Mouse (Mus musculus): ENCODE data around the gene Akap14. TPM values are rescaled to one million over a fixed set of nuclear protein-coding genes. Genes with fewer than 3 reads are reported as not detected.
"Not testable (repeated sequence)": the region's sequence is repeated elsewhere in the genome, so short reads cannot be mapped to it uniquely, and the experiment has no call there.

Gene Akap14
- polyA plus RNA-seq, 1 experiment from 2014 or later, result 0.89 TPM

GRCm38 (mm10) chrX:37161169-37161568 is 7.5 kb downstream of the Akap14 start:
- ATAC-seq (ENCODE audit: low read depth), result no peak
- H3K4me2 ChIP-seq (ENCODE audit: low read depth, low read length), result no peak overlapping the region
- no peak overlapping the region for H3K9ac ChIP-seq (ENCODE audit: low read length)
- no peaks in the 10 kb centered on the region for H3K27me3 ChIP-seq (ENCODE audit: control insufficient read depth, insufficient read depth, low read depth, low read length)
- H3K4me3 ChIP-seq (ENCODE audit: low read length), result no peak overlapping the region
- H3K36me3 ChIP-seq (ENCODE audit: control insufficient read depth, insufficient read depth, low read length), result no peaks in the 10 kb centered on the region
- H3K9me3 ChIP-seq (ENCODE audit: control insufficient read depth, low read length), result no peaks in the 10 kb centered on the region
- H3K4me1 ChIP-seq (replicated peaks; ENCODE audit: control insufficient read depth, insufficient read depth, low read length), result no peaks in the 10 kb centered on the region
- WGBS, result 71% methylated on average over 10 of the region's 10 CpGs
- H3K27ac ChIP-seq (ENCODE audit: low read length), result no peak overlapping the region

DNA sequence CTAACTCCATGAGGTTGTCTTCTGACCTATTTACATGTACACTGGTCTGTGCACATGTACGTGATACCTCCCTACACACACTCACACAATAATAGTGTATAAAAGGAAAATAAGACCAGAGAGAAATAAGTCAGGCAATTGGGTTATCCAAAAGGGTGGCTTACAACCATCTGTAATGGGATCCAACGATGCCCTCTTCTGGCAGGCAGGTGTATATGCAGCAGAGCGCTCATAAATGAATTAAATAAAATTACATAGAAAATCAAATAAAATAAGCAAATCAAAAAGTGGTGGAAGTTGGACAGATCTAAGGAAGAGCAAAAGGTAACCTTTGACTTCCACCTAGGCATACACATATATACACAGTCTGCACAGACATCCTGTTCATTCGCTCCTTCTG is 10.8 kb downstream of the Akap14 start:
- no peaks in the 10 kb centered on the region for H3K4me1 ChIP-seq (replicated peaks; ENCODE audit: control insufficient read depth, insufficient read depth, low read length)
- no peak overlapping the region for H3K27ac ChIP-seq (ENCODE audit: low read length)
- H3K27me3 ChIP-seq (ENCODE audit: control insufficient read depth, insufficient read depth, low read depth, low read length), result no peaks in the 10 kb centered on the region
- no peak for ATAC-seq (ENCODE audit: low read depth)
- no peak overlapping the region for H3K9ac ChIP-seq (ENCODE audit: low read length)
- no peaks in the 10 kb centered on the region; the same call in 1 of the 2 replicates for H3K36me3 ChIP-seq (ENCODE audit: control insufficient read depth, insufficient read depth, low read length)
- no peak overlapping the region for H3K4me2 ChIP-seq (ENCODE audit: low read depth, low read length)
- WGBS, result 58% methylated on average over 4 of the region's 4 CpGs
- no peak overlapping the region for H3K4me3 ChIP-seq (ENCODE audit: low read length)
- no peaks in the 10 kb centered on the region; the same call in 1 of the 2 replicates for H3K9me3 ChIP-seq (ENCODE audit: control insufficient read depth, low read length)

DNA sequence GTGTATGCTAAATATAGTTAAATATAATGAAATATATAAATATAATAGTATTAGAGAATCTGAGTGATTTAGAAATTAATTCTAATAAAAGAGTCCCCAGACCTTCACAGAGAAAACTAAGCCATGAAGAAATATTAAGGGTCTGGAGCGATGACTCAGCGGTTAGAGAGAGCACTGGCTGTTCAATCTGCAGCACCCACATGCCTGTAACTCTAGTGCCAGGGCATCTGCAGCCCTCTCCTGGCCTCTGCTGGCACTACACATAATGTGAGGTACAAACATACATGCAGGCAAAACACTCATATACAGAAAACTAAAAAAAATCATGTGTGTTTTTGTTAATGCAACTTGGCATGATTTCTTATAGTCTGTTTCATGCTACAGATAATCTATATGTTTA is 23.7 kb downstream of the Akap14 start:
- no peak for ATAC-seq (ENCODE audit: low read depth)
- no peaks in the 10 kb centered on the region for H3K4me1 ChIP-seq (replicated peaks; ENCODE audit: control insufficient read depth, insufficient read depth, low read length)
- 90% methylated on average over 2 of the region's 2 CpGs for WGBS

DNA sequence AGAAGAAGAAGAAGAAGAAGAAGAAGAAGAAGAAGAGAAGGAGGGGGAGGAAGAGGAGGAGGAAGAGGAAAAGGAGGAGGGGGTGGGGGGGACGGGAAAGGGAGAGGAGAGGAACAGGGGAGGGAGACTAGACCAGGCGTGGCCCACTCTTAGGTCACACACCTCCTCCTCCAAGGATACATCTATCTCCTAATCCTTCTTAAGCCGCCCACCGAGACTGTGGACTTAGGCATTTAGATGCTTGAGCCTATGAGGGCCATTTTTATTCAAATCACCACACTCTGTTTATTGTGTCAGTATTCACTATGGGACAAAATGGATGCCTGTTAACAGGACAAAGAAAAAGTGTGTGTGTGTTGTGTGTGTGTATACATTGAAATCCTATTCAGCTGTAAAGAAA is 24.1 kb downstream of the Akap14 start:
- WGBS, result 50% methylated on average over 1 of the region's 4 CpGs

More for the DNA sequence above, 23.7 kb downstream of the Akap14 start:
- Histone ChIP-seq H3K27me3 (ENCODE audit: control insufficient read depth, insufficient read depth, low read depth, low read length) (no peaks in the 10 kb centered on the region), H3K27ac (ENCODE audit: low read length) (no peak overlapping the region), H3K4me3 (ENCODE audit: low read length) (no peak overlapping the region), H3K4me2 (ENCODE audit: low read depth, low read length) (no peak overlapping the region), H3K9me3 (ENCODE audit: control insufficient read depth, low read length) (no peaks in the 10 kb centered on the region), H3K9ac (ENCODE audit: low read length) (no peak overlapping the region), H3K36me3 (ENCODE audit: control insufficient read depth, insufficient read depth, low read length) (peaks cover 2% of the 10 kb centered on the region; the same call in 1 of the 2 replicates)

GRCm38 (mm10) chrX:37141732-37142131 is 26.9 kb downstream of the Akap14 start:
- Histone ChIP-seq H3K36me3 (ENCODE audit: control insufficient read depth, insufficient read depth, low read length) (peaks cover 2% of the 10 kb centered on the region; the same call in 1 of the 2 replicates), H3K4me2 (ENCODE audit: low read depth, low read length) (no peak overlapping the region), H3K4me3 (ENCODE audit: low read length) (no peak overlapping the region), H3K4me1 (replicated peaks; ENCODE audit: control insufficient read depth, insufficient read depth, low read length) (no peaks in the 10 kb centered on the region), H3K9ac (ENCODE audit: low read length) (no peak overlapping the region), H3K27me3 (ENCODE audit: control insufficient read depth, insufficient read depth, low read depth, low read length) (no peaks in the 10 kb centered on the region), H3K27ac (ENCODE audit: low read length) (no peak overlapping the region), H3K9me3 (ENCODE audit: control insufficient read depth, low read length) (no peaks in the 10 kb centered on the region)
- ATAC-seq (ENCODE audit: low read depth), result no peak
- WGBS, result 83% methylated on average over 3 of the region's 3 CpGs

More for the DNA sequence above, 24.1 kb downstream of the Akap14 start:
- H3K9me3 ChIP-seq (ENCODE audit: control insufficient read depth, low read length); H3K36me3 ChIP-seq (ENCODE audit: control insufficient read depth, insufficient read depth, low read length); H3K27me3 ChIP-seq (ENCODE audit: control insufficient read depth, insufficient read depth, low read depth, low read length); H3K27ac ChIP-seq (ENCODE audit: low read length); H3K4me1 ChIP-seq (replicated peaks; ENCODE audit: control insufficient read depth, insufficient read depth, low read length); H3K4me3 ChIP-seq (ENCODE audit: low read length); H3K4me2 ChIP-seq (ENCODE audit: low read depth, low read length); H3K9ac ChIP-seq (ENCODE audit: low read length); ATAC-seq (ENCODE audit: low read depth): not testable (repeated sequence)

DNA sequence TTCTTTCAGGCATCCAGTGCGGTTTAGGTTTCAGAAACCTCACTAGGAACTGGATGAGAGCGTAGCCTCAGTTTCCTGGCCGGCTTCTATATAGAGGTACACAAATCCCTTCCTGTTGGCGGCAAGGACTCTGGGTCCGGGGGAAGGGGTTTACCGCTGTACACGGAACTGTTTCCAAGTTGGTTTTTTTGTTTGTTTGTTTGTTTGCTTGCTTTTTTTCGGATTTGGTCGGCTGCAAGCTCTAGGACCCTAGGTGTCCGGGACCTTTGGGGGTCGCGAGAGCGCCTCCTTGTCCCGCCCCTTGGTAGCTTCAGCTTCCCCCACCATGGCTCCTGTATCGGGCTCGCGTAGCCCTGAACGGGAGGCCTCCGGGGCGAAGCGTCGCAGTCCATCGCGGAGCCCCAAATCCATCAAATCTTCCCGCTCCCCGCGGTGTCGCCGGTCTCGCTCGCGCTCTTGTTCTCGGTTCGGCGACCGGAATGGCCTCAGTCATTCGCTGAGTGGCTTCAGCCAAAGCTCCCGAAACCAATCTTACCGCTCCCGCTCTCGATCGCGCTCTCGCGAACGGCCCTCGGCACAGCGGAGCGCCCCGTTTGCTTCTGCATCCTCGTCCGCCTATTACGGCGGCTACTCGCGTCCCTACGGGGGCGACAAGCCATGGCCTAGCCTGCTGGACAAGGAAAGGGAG is 41.8 kb downstream of the Akap14 start, which contains the start of gene Nkap:
Nkap (plus strand) TSS at position 125 of the 688 bp plus-strand sequence.
- H3K9me3 ChIP-seq (ENCODE audit: control insufficient read depth, low read length), result no peaks in the 10 kb centered on the region
- no peaks in the 10 kb centered on the region for H3K4me1 ChIP-seq (replicated peaks; ENCODE audit: control insufficient read depth, insufficient read depth, low read length)
- peak within 1 kb of the TSS; percentile 69 for H3K4me3 ChIP-seq (ENCODE audit: low read length)
- 0 out of 2 replicates have a peak, but pooled peaks cover 2% of the 10 kb centered on the region for H3K36me3 ChIP-seq (ENCODE audit: control insufficient read depth, insufficient read depth, low read length)
- 12% methylated on average over 57 of the region's 58 CpGs for WGBS
- peak within 1 kb of the TSS; percentile 82 for H3K9ac ChIP-seq (ENCODE audit: low read length)
- peak; percentile 88 for ATAC-seq (ENCODE audit: low read depth)
- peak within 1 kb of the TSS; percentile 70 for H3K27ac ChIP-seq (ENCODE audit: low read length)
- no peaks in the 10 kb centered on the region for H3K27me3 ChIP-seq (ENCODE audit: control insufficient read depth, insufficient read depth, low read depth, low read length)
- H3K4me2 ChIP-seq (ENCODE audit: low read depth, low read length), result peak within 1 kb of the TSS; percentile 63

DNA sequence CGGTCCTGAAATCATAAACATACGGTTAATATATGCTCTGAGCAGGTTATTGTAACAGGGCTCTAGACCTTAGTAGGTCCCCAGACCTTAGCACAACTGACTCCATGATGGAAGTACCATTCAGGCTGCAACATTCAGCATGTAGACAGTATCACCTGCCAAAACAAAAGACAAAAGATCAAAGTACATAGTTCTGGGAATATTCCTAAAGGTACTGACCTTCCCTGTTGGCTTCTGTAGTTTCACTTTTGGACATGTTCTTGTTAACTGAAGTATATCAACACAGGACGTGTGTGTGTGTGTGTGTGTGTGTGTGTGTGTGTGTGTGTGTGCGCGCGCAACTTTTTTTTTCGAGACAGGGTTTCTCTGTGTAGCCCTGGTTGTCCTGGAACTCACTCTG is 43.1 kb downstream of the Akap14 start:
- Histone ChIP-seq H3K36me3 (ENCODE audit: control insufficient read depth, insufficient read depth, low read length) (no peaks in the 10 kb centered on the region), H3K27me3 (ENCODE audit: control insufficient read depth, insufficient read depth, low read depth, low read length) (no peaks in the 10 kb centered on the region), H3K27ac (ENCODE audit: low read length) (no peak overlapping the region), H3K4me2 (ENCODE audit: low read depth, low read length) (no peak overlapping the region), H3K9me3 (ENCODE audit: control insufficient read depth, low read length) (no peaks in the 10 kb centered on the region), H3K4me3 (ENCODE audit: low read length) (no peak overlapping the region), H3K9ac (ENCODE audit: low read length) (no peak overlapping the region), H3K4me1 (replicated peaks; ENCODE audit: control insufficient read depth, insufficient read depth, low read length) (no peaks in the 10 kb centered on the region)
- no peak for ATAC-seq (ENCODE audit: low read depth)
- WGBS, result 95% methylated on average over 7 of the region's 7 CpGs

DNA sequence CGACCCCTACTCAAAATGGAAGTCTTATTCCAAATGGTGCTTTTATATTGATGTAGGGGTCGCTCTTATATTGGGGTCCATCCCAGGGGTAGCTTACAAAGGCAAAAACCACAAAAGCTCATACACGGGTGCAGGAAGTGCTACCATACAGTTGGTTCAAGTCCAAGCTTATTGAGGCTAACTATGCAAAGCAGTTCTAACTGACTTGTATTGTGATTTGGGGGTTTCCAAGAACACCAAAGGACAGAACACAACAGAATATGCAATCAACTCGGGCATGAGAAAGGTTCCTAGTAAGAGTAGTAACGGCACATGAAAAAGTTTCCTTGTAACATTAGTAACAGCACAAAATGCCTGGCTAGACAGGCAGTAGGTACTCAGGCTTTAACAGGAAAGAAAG is 48.4 kb downstream of the Akap14 start:
- 69% methylated on average over 5 of the region's 5 CpGs for WGBS

DNA sequence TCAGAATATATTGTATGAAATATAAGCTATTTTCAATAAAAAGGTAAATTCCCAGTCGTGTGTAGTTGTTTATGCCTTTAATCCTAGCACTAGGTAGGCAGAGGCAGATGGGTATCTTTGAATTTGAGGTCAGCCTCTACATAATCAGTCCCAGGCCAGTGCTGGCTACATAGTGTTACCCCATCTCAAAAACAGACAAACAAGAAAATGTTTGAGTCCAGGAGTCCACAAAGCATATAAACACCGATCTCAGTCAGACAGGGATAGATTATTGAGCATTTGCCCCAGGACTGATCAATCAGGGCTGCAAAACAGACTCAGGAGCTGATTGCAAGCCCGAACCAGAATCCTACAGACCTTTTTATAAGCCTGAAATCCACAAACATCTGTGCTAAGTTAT is 49.1 kb downstream of the Akap14 start:
- no peak overlapping the region for H3K4me3 ChIP-seq (ENCODE audit: low read length)
- H3K27ac ChIP-seq (ENCODE audit: low read length), result no peak overlapping the region
- no peaks in the 10 kb centered on the region for H3K9me3 ChIP-seq (ENCODE audit: control insufficient read depth, low read length)
- no peak overlapping the region for H3K4me2 ChIP-seq (ENCODE audit: low read depth, low read length)
- 64% methylated on average over 3 of the region's 3 CpGs for WGBS
- no peak for ATAC-seq (ENCODE audit: low read depth)
- H3K36me3 ChIP-seq (ENCODE audit: control insufficient read depth, insufficient read depth, low read length), result no peaks in the 10 kb centered on the region
- no peaks in the 10 kb centered on the region for H3K27me3 ChIP-seq (ENCODE audit: control insufficient read depth, insufficient read depth, low read depth, low read length)
- no peaks in the 10 kb centered on the region for H3K4me1 ChIP-seq (replicated peaks; ENCODE audit: control insufficient read depth, insufficient read depth, low read length)
- no peak overlapping the region for H3K9ac ChIP-seq (ENCODE audit: low read length)

More for the DNA sequence above, 48.4 kb downstream of the Akap14 start:
- ATAC-seq (ENCODE audit: low read depth), result no peak
- H3K27me3 ChIP-seq (ENCODE audit: control insufficient read depth, insufficient read depth, low read depth, low read length), result no peaks in the 10 kb centered on the region
- no peaks in the 10 kb centered on the region for H3K4me1 ChIP-seq (replicated peaks; ENCODE audit: control insufficient read depth, insufficient read depth, low read length)
- no peaks in the 10 kb centered on the region for H3K36me3 ChIP-seq (ENCODE audit: control insufficient read depth, insufficient read depth, low read length)
- no peak overlapping the region for H3K27ac ChIP-seq (ENCODE audit: low read length)
- no peak overlapping the region for H3K4me3 ChIP-seq (ENCODE audit: low read length)
- no peak overlapping the region for H3K4me2 ChIP-seq (ENCODE audit: low read depth, low read length)
- no peak overlapping the region for H3K9ac ChIP-seq (ENCODE audit: low read length)
- H3K9me3 ChIP-seq (ENCODE audit: control insufficient read depth, low read length), result no peaks in the 10 kb centered on the region
